Mouse (Mus musculus): ENCODE measurements at regions not wholly inside any gene's neighbourhood (a gene's known extent, or its start where the extent isn't known, plus 50 kb on each side); places are given as distances from the start of the nearest gene placed in this dataset.

DNA sequence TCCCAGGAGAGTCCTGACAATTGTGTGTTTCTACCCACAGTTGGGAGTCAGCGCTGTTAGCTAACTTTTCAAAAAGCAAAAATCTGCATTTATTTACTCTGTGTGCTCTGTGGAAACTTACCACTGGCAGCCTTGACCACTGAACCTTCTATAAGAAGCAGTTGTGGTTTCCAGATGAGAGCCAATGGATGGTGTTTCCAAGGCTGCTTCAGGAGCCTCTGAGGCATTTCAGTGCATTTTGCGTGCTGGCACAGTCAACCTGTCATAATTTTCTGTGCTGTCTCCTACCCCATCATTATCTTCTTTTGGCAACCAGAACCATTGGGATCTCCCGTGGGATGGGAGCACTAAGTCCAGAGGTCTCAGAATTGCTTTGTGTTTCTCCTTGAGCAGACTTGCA lies 60.3 kb downstream of the 4930544G11Rik start:
- no peaks in the 10 kb centered on the region for H3K36me3 ChIP-seq
- 79% methylated on average over 3 of the region's 3 CpGs for WGBS
- H3K9me3 ChIP-seq = no peaks in the 10 kb centered on the region
- no peak overlapping the region for H3K9ac ChIP-seq
- no peaks in the 10 kb centered on the region for H3K27me3 ChIP-seq (replicated peaks)
- no peaks in the 10 kb centered on the region for H3K4me1 ChIP-seq
- no peak for ATAC-seq (ENCODE audit: extremely low read depth, insufficient number of reproducible peaks, low FRiP score, low TSS enrichment)
- no peak overlapping the region for H3K27ac ChIP-seq (replicated peaks)
- H3K4me3 ChIP-seq = no peak overlapping the region
- H3K4me2 ChIP-seq = no peak overlapping the region

DNA sequence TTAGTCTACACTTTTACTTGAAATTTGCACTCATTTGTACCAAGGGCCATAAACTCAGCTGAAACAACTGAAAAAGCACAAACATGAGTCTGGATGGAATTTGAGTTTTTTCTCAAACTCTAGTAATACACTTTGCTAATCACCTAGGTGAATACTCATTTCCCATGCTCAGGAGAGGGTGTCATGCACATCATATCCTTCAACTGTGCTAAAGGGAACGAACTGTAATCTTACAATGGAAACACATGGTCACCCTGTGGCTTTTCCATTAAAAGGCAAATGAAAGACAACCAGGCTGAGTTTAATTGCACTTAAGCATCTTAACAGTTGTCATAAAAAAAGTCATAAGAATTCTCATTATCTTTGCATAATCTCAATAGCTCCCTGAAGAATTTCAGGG lies 71.1 kb downstream of the 4930544G11Rik start:
- Histone ChIP-seq H3K36me3 (no peaks in the 10 kb centered on the region), H3K27me3 (replicated peaks) (no peaks in the 10 kb centered on the region), H3K4me2 (no peak overlapping the region), H3K9me3 (no peaks in the 10 kb centered on the region), H3K9ac (no peak overlapping the region), H3K4me1 (no peaks in the 10 kb centered on the region), H3K4me3 (no peak overlapping the region), H3K27ac (replicated peaks) (no peak overlapping the region)
- no peak for ATAC-seq (ENCODE audit: extremely low read depth, insufficient number of reproducible peaks, low FRiP score, low TSS enrichment)
- 65% methylated on average over 1 of the region's 1 CpGs for WGBS

DNA sequence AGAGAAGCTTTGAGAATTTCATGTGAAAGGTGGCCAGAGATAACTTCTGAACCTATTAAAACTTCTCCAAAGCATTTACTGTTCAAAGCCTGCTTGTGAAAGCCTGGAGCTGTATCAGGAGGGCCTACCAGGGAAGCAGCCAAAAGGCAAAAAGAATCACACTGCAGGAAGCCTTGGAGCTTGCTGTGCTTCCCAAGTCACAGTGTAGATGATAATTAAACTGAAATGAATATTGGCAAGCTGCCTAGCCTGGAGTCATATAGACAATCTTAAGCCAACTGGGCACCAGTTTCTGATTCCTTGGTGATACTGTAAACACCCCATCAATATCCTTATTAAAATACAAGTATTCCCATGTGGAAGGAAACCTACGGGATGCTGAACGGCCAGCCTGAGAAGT lies 84.4 kb downstream of the 4930544G11Rik start:
- H3K4me2 ChIP-seq = no peak overlapping the region
- no peak overlapping the region for H3K27ac ChIP-seq (replicated peaks)
- H3K27me3 ChIP-seq (replicated peaks) = no peaks in the 10 kb centered on the region
- no peak overlapping the region for H3K9ac ChIP-seq
- no peaks in the 10 kb centered on the region for H3K9me3 ChIP-seq
- H3K36me3 ChIP-seq = no peaks in the 10 kb centered on the region
- WGBS = 87% methylated on average over 2 of the region's 2 CpGs
- ATAC-seq (ENCODE audit: extremely low read depth, insufficient number of reproducible peaks, low FRiP score, low TSS enrichment) = no peak
- H3K4me3 ChIP-seq = no peak overlapping the region
- H3K4me1 ChIP-seq = no peaks in the 10 kb centered on the region

DNA sequence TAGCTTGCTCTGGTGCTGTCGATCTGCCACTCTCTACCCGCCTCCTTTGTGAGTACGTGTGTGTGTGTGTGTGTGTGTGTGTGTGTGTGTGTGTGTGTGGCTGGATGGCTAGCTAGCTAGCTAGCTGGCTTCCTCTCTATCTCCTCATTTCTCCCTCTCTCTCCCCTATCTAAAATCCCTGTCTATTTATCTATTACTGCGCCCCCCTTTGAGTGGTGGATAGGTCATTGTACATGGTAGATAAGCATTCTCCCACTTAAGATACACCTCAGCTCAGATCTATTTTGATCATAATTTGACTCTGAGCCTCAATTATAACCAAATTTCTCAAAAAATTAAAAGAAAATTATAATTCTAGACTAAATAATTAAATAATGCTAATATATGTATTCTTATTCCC lies 99.4 kb downstream of the 4930544G11Rik start:
- 46% methylated on average over 3 of the region's 4 CpGs for WGBS
- no peaks in the 10 kb centered on the region for H3K36me3 ChIP-seq
- H3K27ac ChIP-seq (replicated peaks) = no peak overlapping the region
- H3K4me2 ChIP-seq = no peak overlapping the region
- H3K9ac ChIP-seq = no peak overlapping the region
- no peak for ATAC-seq (ENCODE audit: extremely low read depth, insufficient number of reproducible peaks, low FRiP score, low TSS enrichment)
- no peak overlapping the region for H3K4me3 ChIP-seq
- H3K4me1 ChIP-seq = no peaks in the 10 kb centered on the region
- no peaks in the 10 kb centered on the region for H3K27me3 ChIP-seq (replicated peaks)
- no peaks in the 10 kb centered on the region for H3K9me3 ChIP-seq

DNA sequence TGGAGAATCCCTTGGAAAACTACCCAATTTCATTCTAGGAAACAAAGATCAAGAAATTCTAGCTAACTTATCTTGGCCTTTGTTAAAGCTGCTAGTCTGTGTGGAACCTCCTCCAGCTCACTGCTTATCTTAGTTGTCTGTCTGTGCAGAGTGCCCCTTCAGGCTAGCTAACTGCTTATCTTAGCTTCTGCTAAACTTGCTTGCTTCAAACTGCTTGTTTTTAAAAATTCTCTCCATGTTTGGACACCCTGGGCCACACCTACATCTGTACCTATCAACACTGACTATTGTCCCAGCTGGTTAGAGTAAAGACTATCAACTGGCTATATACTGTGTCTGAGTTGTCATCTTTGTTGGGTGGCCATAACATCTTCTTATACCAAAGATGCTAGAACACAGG lies 100.0 kb downstream of the 4930544G11Rik start:
- Histone ChIP-seq H3K4me1 (no peaks in the 10 kb centered on the region), H3K27ac (replicated peaks) (no peak overlapping the region), H3K36me3 (no peaks in the 10 kb centered on the region), H3K4me3 (no peak overlapping the region), H3K27me3 (replicated peaks) (no peaks in the 10 kb centered on the region), H3K9ac (no peak overlapping the region), H3K9me3 (no peaks in the 10 kb centered on the region), H3K4me2 (no peak overlapping the region)
- ATAC-seq (ENCODE audit: extremely low read depth, insufficient number of reproducible peaks, low FRiP score, low TSS enrichment) = no peak; the same call in 1 of the 2 replicates

DNA sequence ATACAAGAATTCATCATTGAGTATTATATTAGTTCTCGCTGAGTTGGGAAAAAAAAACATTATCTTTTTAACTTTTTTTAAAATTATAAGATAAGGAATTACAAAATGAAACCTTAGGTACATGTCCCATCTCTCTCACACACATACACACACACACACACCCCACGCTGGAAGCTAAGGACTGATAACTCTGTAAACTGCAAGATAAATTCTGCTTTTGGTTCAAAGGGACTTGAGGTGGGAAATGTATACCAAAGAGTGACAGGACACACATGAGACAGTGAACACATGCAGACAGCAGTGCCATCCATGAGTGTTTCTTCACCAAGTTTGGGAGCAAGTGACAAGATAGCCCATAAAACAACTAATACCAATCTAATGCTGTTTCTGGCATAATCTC lies 100.8 kb downstream of the 4930544G11Rik start:
- Histone ChIP-seq H3K4me1 (no peaks in the 10 kb centered on the region), H3K9ac (no peak overlapping the region), H3K4me3 (no peak overlapping the region), H3K27me3 (replicated peaks) (no peaks in the 10 kb centered on the region), H3K4me2 (no peak overlapping the region), H3K27ac (replicated peaks) (no peak overlapping the region), H3K9me3 (no peaks in the 10 kb centered on the region), H3K36me3 (no peaks in the 10 kb centered on the region)
- WGBS = 51% methylated on average over 2 of the region's 2 CpGs
- ATAC-seq (ENCODE audit: extremely low read depth, insufficient number of reproducible peaks, low FRiP score, low TSS enrichment) = no peak

- Histone ChIP-seq H3K36me3 (no peaks in the 10 kb centered on the region), H3K9me3 (no peaks in the 10 kb centered on the region), H3K27me3 (replicated peaks) (no peaks in the 10 kb centered on the region), H3K4me3 (no peak overlapping the region), H3K4me1 (no peaks in the 10 kb centered on the region), H3K4me2 (no peak overlapping the region), H3K27ac (replicated peaks) (no peak overlapping the region), H3K9ac (no peak overlapping the region)
- ATAC-seq (ENCODE audit: extremely low read depth, insufficient number of reproducible peaks, low FRiP score, low TSS enrichment) = no peak
- WGBS = 76% methylated on average over 2 of the region's 2 CpGs
Observed at GRCm38 (mm10) chr6:66068874-66069273, 116.5 kb downstream of the 4930544G11Rik start.

GRCm38 (mm10) chr6:66077445-66077844 lies 125.0 kb downstream of the 4930544G11Rik start:
- ATAC-seq (ENCODE audit: extremely low read depth, insufficient number of reproducible peaks, low FRiP score, low TSS enrichment) = no peak
- 11% methylated on average over 2 of the region's 2 CpGs for WGBS
- Histone ChIP-seq H3K27ac (replicated peaks) (no peak overlapping the region), H3K9ac (no peak overlapping the region), H3K4me2 (no peak overlapping the region), H3K36me3 (no peaks in the 10 kb centered on the region), H3K9me3 (no peaks in the 10 kb centered on the region), H3K27me3 (replicated peaks) (no peaks in the 10 kb centered on the region), H3K4me1 (peaks cover 5% of the 10 kb centered on the region), H3K4me3 (no peak overlapping the region)

GRCm38 (mm10) chr6:66078769-66079168 lies 126.4 kb downstream of the 4930544G11Rik start:
- Histone ChIP-seq H3K4me1 (peaks cover 5% of the 10 kb centered on the region), H3K4me2 (no peak overlapping the region), H3K9ac (no peak overlapping the region), H3K9me3 (no peaks in the 10 kb centered on the region), H3K36me3 (no peaks in the 10 kb centered on the region), H3K4me3 (no peak overlapping the region), H3K27me3 (replicated peaks) (no peaks in the 10 kb centered on the region), H3K27ac (replicated peaks) (no peak overlapping the region)
- ATAC-seq (ENCODE audit: extremely low read depth, insufficient number of reproducible peaks, low FRiP score, low TSS enrichment) = no peak
- 93% methylated on average over 1 of the region's 1 CpGs for WGBS

DNA sequence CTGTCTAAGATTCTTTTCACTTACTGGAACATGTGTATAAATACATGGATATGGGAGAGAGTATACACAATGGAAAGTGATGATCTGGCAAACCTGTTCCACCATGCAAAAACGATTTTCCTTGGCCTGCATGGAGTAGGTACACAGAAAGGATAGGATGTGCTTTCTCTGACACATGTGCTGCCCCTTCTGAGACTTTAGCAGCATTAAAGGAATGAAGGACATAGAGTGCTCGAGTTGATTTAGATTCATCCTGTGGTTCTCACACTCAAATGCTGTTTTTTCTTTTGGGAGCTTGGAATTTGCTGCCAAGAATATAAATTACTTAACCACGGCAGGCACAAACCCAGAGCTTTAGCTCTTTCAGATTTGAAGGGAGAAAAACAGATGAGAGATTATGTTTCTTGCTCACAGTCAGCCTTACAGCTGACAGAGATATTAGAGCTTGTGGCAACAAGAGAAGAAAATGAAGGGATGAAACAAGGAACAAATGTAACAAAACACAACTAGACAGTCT lies 149.2 kb downstream of the 4930544G11Rik start:
- Histone ChIP-seq H3K27me3 (replicated peaks) (no peaks in the 10 kb centered on the region), H3K4me3 (no peak overlapping the region), H3K27ac (replicated peaks) (no peak overlapping the region), H3K4me2 (no peak overlapping the region), H3K9me3 (no peaks in the 10 kb centered on the region), H3K36me3 (no peaks in the 10 kb centered on the region), H3K4me1 (no peaks in the 10 kb centered on the region), H3K9ac (no peak overlapping the region)
- 52% methylated on average over 3 of the region's 3 CpGs for WGBS
- ATAC-seq (ENCODE audit: extremely low read depth, insufficient number of reproducible peaks, low FRiP score, low TSS enrichment) = no peak

DNA sequence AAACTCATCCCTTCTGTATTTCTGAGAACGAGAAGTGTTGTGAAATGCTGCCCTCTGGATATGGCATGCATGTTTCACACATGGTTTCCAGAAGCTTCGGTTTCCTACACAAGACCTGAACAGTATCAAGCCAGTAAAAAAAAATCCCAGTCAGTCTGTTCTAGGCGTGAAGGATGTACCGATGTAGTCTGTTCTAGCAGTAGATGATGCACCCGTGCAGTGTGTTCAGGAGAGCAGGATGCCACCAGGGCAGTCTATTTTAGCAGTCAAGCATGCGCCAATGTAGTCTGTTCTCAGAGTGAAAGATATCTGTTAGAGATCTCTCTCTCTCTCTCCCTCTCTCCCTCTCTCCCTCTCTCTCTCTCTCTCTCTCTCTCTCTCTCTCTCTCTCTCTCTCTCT lies 162.0 kb downstream of the 4930544G11Rik start:
- Histone ChIP-seq H3K27ac (replicated peaks) (no peak overlapping the region), H3K4me3 (no peak overlapping the region), H3K4me2 (no peak overlapping the region), H3K27me3 (replicated peaks) (no peaks in the 10 kb centered on the region), H3K36me3 (no peaks in the 10 kb centered on the region), H3K9ac (no peak overlapping the region), H3K4me1 (no peaks in the 10 kb centered on the region), H3K9me3 (no peaks in the 10 kb centered on the region)
- ATAC-seq (ENCODE audit: extremely low read depth, insufficient number of reproducible peaks, low FRiP score, low TSS enrichment) = no peak
- 79% methylated on average over 6 of the region's 6 CpGs for WGBS

DNA sequence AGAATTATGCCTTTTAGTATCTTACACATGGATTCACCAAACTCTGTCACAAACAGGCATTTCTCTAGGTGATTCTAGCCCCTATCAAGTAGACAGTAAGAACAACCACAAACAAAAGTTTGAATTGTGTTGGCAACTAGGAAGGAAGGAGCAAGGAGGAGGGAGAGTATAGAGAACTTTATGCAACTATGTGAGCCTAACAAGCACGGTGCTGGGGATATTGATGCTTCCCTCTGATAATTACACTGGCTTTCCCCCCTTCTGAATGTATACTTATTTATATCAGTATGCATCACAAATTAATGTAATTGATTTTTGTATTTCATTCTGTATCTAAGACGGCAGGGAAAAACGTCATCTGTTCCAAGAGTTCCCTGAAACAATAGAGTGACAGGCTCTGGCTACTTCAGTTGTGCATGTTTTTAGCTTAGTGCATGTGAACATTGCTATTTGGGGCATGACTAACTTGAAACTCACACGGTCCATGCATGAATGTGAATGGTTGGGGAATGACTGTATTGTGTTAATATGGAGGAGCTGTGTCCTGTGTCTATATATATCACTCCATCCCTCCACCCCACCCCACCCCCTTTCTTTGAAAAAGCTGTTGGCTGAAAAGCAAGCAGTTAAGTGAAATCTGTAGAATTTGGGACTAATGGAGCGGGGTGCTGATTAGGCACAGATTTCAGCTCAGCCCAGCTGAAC lies 169.2 kb downstream of the 4930544G11Rik start:
- 60% methylated on average over 5 of the region's 5 CpGs for WGBS
- no peaks in the 10 kb centered on the region for H3K36me3 ChIP-seq
- peaks cover 10% of the 10 kb centered on the region; the same call in 1 of the 2 replicates for H3K4me1 ChIP-seq
- no peak overlapping the region for H3K4me2 ChIP-seq
- no peak overlapping the region for H3K27ac ChIP-seq (replicated peaks)
- no peaks in the 10 kb centered on the region for H3K27me3 ChIP-seq (replicated peaks)
- H3K9ac ChIP-seq = no peak overlapping the region
- no peaks in the 10 kb centered on the region for H3K9me3 ChIP-seq
- H3K4me3 ChIP-seq = no peak overlapping the region
- no peak for ATAC-seq (ENCODE audit: extremely low read depth, insufficient number of reproducible peaks, low FRiP score, low TSS enrichment)

Measured in heart, embryonic 13.5 days (tissue).